Mouse (Mus musculus): ENCODE data around the gene Lad1.

Gene Lad1

DNA sequence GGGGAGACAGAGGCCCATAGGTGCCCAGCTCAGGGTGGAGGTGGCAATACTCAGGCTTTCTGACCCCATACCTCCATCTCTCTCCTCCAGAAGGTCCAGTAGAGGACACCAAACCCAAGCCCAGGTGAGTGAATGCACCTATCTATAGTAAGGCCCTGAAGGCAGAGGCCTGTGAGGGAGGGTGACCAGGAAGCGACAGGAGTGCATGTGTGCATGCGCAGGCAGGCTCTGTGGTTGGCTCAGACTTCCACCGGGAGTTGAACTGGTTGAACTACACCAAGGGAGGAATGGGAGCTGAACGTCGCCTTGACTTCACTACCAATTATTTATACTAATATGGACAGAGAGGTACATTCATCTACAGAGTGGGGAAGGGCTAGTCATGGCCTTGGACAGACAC, 28.2 kb downstream of the Lad1 start:
- no peak for DNase-seq (ENCODE audit: low spot score)

DNA sequence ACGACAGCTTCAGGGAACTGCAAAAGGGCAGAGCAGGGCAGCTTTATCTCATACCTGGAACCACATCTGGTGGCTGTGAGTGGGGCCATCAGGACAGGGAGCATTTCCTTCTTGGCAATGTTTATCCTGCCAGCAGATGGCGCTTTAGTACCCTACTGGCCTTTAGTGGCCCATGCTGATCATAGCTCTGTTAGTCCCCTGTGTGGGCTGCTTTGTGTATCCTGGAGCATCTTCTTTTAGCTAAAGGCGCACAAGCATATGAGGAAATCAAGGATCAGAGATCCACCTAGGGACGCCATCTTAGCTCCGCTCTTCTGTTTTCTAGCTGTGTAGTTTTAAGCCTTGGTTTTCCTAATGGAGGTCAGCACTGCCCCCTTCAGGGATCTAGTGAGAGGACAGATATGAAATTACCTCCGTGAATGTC, 28.8 kb downstream of the Lad1 start:
- DNase-seq (ENCODE audit: low spot score) = peak; percentile 83

DNA sequence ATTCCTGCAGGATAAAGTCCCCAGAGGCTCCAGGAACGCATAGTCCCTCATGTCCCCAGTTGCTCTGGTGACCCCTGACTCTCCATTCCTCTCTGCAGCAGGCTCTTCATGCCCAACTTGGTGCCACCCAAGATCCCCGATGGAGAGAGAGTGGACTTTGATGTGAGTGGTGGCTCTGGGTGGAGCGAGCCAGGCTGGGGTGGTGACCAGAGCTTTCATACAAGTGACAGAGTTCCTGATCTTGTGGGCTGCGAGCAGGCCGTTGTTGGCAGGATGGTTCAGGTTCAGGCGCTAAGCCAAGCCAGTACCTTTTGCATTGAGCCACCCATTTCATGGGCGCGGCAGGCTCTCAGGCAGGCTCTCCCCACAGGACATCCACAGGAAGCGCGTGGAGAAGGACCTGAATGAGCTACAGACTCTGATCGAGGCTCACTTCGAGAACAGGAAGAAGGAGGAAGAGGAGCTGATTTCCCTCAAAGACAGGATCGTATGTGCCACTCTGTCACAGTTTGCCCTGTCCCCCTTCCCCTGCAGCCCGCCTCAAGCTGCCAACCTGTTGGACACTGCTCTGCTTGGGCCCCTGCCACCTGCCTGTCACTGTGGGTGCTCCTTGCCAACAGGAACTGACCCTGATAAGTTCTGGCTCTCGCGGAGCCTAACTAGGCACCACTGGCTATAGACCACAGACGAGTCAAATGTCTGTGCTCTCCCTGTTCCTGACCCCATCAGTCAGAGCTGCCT, 29.4 kb downstream of the Lad1 start:
- no peak for DNase-seq (ENCODE audit: low spot score)

DNA sequence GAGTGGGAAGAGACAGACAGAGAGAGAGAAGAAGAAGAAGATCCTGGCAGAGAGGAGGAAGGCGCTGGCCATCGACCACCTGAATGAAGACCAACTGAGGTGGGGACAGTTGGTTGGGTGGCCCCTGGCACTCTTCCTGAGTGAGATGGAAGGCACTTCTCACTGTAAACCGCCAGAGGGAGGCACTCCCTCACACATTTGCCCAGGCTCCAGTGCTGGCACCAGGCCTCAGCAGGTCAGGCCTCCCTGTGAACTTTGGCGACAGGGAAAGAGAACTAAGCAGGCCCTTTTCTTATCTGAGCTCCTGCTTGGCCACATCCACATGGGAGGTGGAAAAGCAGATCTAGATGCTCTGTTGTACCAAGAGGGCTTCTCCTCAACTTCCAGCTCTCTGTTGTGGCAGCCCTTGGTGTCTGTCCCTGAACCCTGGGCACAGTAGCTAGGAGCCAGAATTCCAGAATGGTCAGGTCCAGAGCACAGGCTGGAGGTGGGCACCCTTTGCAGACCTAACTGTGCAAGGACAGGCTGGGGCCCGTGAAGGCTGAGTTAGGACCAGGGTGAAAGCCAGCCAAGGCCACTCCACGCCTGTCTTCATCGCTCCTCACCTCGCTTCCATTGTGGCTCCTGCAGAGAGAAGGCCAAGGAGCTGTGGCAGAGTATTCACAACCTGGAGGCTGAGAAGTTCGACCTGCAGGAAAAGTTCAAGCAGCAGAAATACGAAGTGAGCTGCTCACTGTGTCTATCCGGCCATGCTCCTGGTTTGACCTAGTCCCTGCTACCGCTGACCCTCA, 32.5 kb downstream of the Lad1 start:
- DNase-seq (ENCODE audit: low spot score) = peak; percentile 58

DNA sequence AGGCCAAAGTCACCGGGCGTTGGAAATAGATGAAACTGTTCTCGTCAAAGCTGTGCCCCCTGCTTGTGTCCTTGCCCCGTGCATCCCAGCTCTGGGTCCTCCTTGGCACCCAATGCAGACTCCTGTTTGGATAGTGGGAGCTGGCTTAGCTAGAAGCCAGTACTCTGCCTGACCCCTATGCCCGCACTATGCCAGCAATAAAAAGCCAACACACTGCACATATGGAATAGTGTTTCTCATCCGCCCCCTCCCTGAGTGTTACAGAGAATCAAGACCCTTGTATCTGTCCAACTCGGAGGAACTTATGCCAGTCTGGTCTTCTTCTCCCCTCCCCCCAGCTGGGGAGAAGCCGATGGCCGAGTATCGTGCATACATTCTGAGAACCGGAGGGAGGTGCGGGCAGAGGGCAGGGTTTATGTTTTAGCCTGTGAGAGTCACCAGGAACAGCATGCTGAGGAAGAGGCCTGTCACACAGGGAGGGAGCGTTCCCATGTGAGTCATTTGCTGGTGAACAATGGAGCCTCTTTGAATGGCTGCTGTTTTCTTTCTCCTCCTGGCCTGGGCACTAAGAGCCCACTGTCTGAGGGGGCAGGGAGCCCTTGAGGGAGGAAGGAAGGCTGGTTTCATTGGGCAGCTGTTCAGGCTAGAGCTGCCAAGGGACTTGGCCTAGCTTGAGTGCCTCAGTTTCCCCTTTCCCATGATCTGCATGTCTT, 33.8 kb downstream of the Lad1 start:
- DNase-seq (ENCODE audit: low spot score) = no peak

DNA sequence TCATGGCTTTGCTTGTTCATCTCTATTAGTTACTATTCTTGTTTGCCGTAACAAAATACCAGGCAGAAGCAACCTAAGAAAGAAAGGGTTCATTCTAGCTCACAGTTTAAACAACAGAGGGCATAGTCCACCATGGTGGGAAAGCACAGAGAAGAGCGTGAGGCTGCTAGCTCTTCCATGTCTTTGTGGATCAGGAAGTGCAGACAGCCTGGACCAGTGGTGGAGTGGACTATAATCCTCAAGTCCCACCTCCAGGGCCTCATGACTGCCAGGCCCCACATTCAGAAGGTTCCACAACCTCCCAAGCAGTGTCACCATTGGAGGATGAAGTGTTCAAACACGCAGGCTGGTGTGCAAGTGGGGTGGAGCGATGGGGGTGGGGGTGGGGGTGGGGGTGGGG, 34.8 kb downstream of the Lad1 start:
- DNase-seq (ENCODE audit: low spot score) = no peak

DNA sequence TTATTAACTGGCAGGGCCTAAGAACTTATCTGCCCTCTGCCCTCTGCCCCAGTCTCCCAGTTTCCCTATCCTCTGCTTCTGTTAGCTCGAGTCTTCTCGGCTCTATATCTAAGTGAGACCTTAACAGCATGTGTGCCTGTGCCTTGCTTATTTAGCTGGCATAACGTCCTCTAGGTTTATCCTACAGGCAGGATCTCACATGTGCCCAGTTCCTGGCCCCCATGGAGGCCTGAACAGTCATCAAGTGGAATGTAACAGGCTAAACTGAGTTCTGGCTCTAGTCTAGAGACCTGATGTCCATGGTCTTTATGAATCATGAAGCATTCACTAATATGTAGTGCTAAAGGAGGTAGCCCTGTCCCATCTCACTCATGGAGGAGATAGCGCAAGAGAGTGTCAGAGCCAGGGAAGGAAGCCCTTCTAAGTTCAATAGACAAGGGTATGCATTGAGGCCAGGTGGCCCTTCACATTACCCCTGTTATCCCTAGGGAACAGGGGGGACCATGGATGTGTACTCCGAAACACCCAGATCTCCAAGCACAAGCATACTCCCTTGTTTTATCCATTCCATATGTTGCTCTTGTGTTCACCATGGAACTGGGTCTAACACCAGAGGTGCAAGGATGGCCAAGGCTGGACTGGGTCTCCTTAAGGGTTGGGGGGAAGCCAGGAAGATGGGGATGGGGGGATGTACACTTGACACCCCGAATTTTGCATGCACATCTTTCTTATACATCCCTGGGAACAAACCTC, 36.4 kb downstream of the Lad1 start:
- no peak for DNase-seq (ENCODE audit: low spot score)

DNA sequence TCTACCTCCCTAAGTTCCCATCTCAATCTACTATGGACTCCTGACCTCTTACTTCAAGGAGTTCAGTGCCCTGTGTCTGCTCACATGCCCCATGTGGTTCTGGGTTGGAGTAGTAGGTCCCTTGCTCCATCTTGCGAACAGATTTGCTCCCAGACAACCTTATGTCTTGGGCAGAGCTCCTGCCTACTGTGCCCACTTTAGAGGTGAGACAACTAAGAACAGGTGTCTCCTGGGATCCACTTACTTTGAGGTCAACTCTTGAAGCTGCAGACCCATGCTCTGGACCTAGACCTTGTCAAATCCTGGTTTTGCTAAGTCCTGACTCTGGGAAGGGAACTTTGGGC, 36.9 kb downstream of the Lad1 start:
- no peak for DNase-seq (ENCODE audit: low spot score)

DNA sequence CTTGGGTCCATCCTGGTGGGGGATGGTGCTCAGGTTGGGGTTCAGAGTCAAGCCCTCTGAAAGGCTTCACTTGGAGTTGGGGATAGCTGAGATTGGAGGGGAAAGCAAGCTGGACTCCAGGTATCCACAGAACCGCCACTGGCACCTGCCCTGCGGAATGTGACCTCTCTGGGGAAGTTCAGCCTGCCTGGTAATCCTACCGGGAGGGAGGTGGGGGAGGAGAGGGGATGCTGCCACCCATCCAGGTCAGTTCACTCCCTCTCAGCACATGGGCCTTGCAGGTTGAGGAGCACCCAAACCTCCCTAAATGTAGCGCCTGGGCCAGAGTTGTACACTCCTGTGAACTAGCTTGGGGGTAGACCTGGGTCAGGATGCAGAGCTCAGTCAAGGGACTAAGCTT, 37.7 kb downstream of the Lad1 start:
- no peak for DNase-seq (ENCODE audit: low spot score)

DNA sequence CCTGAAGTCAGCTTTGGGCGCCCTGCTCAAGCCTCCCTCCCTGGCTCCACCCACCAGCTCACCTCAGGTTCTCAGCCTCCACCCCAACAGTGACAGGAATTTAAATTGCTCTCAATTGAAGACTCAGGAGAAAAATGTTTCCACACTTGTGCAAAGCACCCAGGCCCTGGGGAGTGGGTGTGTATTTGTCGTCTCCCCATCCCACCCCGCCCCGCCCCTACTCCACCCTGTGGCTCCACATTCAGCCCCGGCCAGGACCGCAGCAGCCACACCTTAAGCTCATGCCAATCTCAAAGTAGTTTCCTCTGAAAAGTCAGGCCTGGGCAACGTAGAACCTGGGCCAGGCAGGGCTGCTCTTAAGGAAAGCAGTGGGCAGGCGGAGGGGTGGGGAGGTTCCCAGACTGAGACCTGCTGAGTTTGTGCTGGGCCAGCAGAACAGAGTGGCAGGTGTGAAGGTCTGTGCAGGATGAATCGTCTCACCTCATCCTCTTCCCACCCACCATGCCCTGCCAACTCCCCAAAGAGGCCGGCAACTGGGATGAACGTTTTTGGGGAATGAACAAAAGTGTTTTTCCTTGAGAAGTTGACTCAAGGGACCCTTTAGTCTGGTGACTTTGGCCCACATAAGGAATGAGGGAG, 38.9 kb downstream of the Lad1 start:
- no peak for DNase-seq (ENCODE audit: low spot score)

DNA sequence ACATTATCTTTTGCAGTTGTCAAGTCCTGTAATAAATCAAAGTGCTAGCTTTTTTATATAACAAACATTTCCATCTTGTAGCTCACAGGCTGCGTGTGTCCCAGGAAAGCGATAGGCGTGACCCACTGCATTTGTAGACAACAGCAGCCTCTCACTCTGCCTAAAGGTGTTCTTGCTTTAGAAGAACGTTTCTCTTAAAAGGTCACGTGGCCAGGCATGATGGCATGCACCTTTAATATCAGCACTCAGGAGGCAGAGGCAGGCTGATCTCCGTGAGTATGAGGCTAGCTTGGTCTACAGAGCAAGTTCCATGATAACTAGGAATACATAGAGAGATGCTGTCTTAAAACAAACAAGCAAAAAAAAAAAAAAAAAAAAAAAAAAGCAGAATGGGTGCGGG, 40.1 kb downstream of the Lad1 start:
- DNase-seq (ENCODE audit: low spot score) = no peak

DNA sequence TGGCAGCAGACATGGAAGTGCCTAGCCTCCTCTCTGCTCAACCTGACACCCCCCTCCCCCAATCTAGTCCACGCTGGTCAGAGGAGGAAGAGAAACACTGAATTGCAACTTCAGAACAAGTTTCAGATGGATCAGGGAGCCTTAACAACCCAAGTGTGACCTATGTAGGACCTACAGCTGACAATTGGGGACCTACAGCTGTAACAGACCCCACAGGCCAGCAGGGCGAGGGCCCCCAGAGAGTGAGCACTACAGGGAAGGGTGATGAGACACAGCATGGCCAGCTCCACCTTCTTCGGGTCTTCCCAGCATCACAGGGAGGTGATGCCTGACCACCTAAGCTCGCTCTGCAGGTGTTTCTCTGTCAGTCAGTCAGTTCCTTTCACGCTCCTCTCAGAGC, 42.7 kb downstream of the Lad1 start:
- DNase-seq (ENCODE audit: low spot score) = no peak

DNA sequence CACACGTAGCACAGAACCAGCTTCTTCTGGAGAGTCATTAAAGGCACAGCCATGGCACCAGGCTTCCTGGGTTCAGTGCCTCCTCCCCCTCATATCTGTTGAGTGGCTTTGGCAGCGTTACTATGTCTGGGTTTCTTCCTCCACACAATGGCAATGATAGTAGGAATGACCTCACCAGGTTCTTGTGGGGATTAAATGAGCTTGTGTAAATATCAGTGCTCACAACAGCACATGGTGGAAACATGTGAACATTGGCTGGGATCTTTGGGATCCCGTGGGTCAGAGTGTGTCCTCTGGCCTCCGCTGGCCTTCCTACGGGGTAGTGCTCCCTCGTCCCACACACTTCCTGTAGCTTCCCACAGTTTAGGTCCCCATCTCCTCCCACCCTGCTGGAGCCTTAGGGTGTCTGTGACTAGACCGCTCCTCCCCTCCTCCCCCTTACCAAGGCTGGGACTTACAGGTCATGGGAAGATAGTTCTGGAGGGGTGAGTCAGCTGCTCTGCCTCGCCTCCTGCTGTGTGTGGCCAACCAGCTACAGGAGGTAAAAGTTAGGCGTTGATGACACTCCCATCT, 43.7 kb downstream of the Lad1 start:
- DNase-seq (ENCODE audit: low spot score) = no peak

DNA sequence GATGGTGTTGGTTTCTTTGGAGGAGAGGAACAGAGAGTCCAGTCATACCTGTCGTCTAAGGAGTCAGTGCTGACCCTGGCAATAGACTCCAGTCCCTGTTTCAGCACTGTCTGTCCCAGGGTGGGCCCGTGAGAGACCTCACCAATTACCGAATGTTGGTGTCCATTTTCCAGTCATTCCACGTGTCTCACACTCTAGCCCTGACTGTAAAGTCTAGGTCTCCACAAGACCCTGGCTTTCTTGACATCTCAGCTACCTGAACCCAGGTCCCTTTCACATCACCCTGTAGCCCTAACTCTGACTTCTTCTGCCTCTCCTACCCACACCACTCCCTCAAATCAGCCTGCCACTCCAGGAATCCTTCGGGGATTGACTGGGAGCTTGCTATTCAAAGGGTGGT, 44.2 kb downstream of the Lad1 start:
- DNase-seq (ENCODE audit: low spot score) = no peak

DNA sequence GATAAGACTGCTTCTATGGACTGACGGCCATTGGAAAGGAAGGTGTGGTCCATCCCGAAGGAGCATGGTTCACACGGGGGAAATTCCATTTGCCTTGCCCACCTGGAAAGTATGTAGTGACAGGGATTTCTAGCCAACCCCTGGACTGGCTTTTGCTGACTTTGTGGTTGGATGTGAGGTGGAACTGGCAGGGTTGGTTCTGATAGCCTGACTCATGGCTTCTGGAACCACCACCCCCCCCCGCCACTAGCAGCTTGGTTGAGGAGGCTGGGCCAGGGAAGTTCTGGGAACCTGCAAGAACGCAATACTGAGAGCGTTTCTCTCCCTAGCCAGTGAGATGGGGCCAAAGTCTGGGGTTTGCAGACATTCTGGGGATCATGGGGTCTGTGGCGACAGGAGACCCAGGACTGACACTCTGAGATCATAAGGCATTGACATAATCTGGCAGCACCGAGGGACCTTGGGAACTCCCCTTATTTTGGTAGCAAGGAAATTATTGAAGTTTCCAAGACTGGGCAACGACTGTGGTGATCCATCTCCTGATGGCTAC, 45.5 kb downstream of the Lad1 start:
- DNase-seq (ENCODE audit: low spot score) = no peak

DNA sequence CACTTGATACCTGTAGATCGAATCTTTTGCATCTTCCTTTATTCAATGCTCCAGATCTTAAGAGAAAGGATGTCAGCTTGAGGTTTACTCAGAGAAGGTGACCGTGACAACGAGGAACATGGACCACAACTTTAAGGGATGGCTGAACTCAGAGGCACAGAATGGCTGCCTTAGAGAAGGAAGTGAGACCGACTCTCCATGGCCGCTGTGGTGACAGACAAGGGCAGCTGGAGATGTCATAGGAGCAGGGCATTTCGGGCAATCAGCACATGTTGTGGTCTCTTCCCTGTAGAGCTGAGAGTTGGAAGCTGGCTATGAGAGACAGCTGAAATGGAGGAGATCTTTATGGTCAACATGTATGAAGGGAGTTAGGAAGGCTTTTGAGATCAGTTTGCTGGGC, 46.4 kb downstream of the Lad1 start:
- DNase-seq (ENCODE audit: low spot score) = no peak

DNA sequence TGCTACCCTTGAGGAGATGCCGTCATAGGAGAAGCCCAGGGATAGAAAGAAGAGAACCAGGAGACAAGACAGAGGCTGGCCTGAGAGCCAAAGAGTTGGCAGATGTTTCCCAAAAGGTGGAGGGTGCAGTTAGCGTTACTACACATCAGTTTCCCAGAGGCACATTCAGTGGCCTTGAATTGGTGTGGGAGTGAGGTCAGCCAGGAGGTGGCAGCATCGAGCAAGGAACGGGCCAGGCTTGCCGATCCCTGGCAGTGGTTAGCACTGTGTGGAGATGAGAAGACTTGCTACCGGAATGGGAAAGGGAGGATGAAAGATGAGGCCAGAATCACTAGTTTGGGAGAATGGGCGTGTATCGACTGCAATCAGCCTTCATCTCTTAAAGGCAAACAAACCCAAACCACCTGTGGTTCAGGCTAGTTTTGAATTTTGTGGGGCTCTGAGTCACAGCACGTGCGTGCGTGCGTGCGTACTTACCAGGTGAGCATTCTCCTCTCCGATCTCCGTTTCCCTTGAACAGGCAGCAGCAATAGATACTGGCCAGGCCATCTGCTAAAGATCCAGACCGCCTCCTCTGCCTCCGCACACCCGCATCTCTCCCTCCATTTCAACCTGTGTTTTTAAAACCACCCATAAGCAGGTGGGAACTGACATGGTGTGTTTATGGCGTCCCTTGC, 47.3 kb downstream of the Lad1 start:
- DNase-seq (ENCODE audit: low spot score) = peak; percentile 89

DNA sequence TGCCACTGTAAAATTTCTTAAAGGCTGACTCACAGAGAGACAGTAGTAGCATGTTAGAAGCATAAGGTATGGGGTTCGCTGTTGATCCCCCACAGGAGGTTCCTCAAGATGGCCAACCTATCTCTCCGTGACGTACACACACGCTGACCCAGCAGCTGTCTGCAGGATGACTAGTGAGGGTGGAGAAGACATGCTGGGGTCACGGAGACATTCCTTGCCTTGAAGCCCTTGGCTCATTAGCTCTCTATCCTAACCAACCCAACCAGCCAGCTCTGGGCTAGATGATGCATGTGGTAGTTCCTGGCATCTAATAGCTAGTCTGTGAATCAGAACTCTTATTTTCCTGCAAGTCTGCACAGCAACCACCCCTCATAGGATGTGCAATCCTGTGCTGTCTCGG, 50.2 kb downstream of the Lad1 start:
- DNase-seq (ENCODE audit: low spot score) = no peak

DNA sequence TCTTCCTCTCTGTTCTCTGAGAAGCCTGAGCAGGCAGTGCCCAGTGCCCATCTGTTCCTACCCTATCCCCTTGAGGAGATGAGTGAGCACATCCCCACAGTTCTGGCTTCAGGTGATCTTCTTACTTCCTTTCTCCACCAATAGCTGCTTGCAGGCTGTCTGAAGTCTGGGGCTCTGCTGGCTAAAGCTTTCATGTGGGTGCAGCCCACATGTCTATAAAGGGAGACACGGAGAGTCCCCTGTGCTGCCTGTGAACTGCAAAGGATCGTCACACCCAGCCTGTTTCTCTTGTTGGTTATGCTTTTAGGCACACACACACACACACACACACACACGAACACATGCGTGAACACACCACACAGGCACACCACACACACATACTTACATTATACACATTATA, 54.6 kb downstream of the Lad1 start:
- no peak for DNase-seq (ENCODE audit: low spot score)

DNA sequence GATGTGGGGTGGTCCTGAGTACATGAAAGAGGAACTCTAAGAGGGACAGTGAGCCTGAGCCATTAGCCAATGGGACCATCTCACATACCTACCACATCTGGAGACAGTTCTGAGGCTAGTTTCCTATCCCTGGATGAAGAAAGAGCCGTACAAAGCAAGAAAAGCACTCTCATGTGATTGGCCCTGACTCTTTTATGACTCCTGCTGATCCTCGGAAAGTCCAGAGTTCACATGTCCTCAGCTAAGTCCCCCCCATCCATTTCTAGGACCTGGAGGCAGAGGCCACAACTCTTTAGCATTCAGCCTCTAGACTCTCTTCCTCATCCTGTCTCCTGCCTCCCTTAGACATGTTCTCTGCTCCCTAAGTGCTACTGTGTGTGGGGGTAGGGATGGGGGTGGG, 58.9 kb downstream of the Lad1 start:
- no peak for DNase-seq (ENCODE audit: low spot score)

Measured in retina, embryonic 14.5 days (tissue).